Mouse (Mus musculus): ENCODE data around the gene Prkch. TPM values are rescaled to one million over a fixed set of nuclear protein-coding genes. Genes with fewer than 3 reads are reported as not detected.

Gene Prkch
- total RNA-seq, 2 experiments from 2014 or later: 5.0 to 6.5 TPM

- intact Hi-C loops (cut with DNase I): no loop called here
- no peak for DNase-seq
Observed at GRCm38 (mm10) chr12:73731093-73731492, 146.5 kb downstream of the Prkch start.

- no peak for DNase-seq
- intact Hi-C loops (cut with DNase I): no loop called here
Observed at GRCm38 (mm10) chr12:73731848-73732540, 147.4 kb downstream of the Prkch start.

- intact Hi-C loops (cut with DNase I): no loop called here
- no peak for DNase-seq
Observed at GRCm38 (mm10) chr12:73732862-73733261, 148.3 kb downstream of the Prkch start.

GRCm38 (mm10) chr12:73736931-73737330 lies 152.3 kb downstream of the Prkch start:
- DNase-seq: no peak
- intact Hi-C loops (cut with DNase I): no loop called here

GRCm38 (mm10) chr12:73739611-73740219 lies 155.1 kb downstream of the Prkch start:
- no peak for DNase-seq
- intact Hi-C loops (cut with DNase I): no loop called here

- intact Hi-C loops (cut with DNase I): no loop called here
- no peak for DNase-seq
Observed at GRCm38 (mm10) chr12:73742577-73742976, 158.0 kb downstream of the Prkch start.

- intact Hi-C loops (cut with DNase I): no loop called here
Observed at GRCm38 (mm10) chr12:73743087-73743486, 158.5 kb downstream of the Prkch start.

GRCm38 (mm10) chr12:73746072-73746471 lies 161.5 kb downstream of the Prkch start:
- DNase-seq: no peak
- intact Hi-C loops (cut with DNase I): no loop called here

More at GRCm38 (mm10) chr12:73743087-73743486, 158.5 kb downstream of the Prkch start:
- DNase-seq: no peak

GRCm38 (mm10) chr12:73748373-73748772 lies 163.8 kb downstream of the Prkch start:
- intact Hi-C loops (cut with DNase I): no loop called here
- no peak for DNase-seq

GRCm38 (mm10) chr12:73754476-73755150 lies 170.0 kb downstream of the Prkch start:
- DNase-seq: no peak
- intact Hi-C loops (cut with DNase I): no loop called here

- DNase-seq: no peak
- intact Hi-C loops (cut with DNase I): no loop called here
Observed at GRCm38 (mm10) chr12:73755646-73756045, 171.1 kb downstream of the Prkch start.

- intact Hi-C loops (cut with DNase I): no loop called here
- no peak for DNase-seq
Observed at GRCm38 (mm10) chr12:73756527-73756926, 171.9 kb downstream of the Prkch start.

GRCm38 (mm10) chr12:73762001-73762400 lies 177.4 kb downstream of the Prkch start:
- intact Hi-C loops (cut with DNase I): loop anchor here (5.0 kb wide), 1 partner anchor 35 kb away; no protein-coding TSS in a partner anchor
- no peak for DNase-seq

- intact Hi-C loops (cut with DNase I): loop anchor here (5.0 kb wide), 1 partner anchor 35 kb away; no protein-coding TSS in a partner anchor
- DNase-seq: no peak
Observed at GRCm38 (mm10) chr12:73762762-73763161, 178.2 kb downstream of the Prkch start.

GRCm38 (mm10) chr12:73764649-73765525 lies 180.3 kb downstream of the Prkch start:
- no peak for DNase-seq
- intact Hi-C loops (cut with DNase I): loop anchor here (5.0 kb wide), 1 partner anchor 38 kb away; no protein-coding TSS in a partner anchor

GRCm38 (mm10) chr12:73766152-73766551 lies 181.6 kb downstream of the Prkch start:
- intact Hi-C loops (cut with DNase I): no loop called here
- DNase-seq: no peak

- DNase-seq: no peak
- intact Hi-C loops (cut with DNase I): no loop called here
Observed at GRCm38 (mm10) chr12:73768788-73769187, 184.2 kb downstream of the Prkch start.

- intact Hi-C loops (cut with DNase I): no loop called here
- DNase-seq: no peak
Observed at GRCm38 (mm10) chr12:73769536-73769935, 184.9 kb downstream of the Prkch start.

GRCm38 (mm10) chr12:73770771-73771170 lies 186.2 kb downstream of the Prkch start:
- intact Hi-C loops (cut with DNase I): no loop called here
- DNase-seq: no peak

- no peak for DNase-seq
- intact Hi-C loops (cut with DNase I): no loop called here
Observed at GRCm38 (mm10) chr12:73774793-73775385, 190.3 kb downstream of the Prkch start.

Measured in gastrocnemius, postnatal 36 days (tissue).